Mouse (Mus musculus) hindbrain, postnatal 0 days (tissue): ENCODE data around the gene Cfap58. TPM values are rescaled to one million over a fixed set of nuclear protein-coding genes. Genes with fewer than 3 reads are reported as not detected.
A peak's percentile ranks its signal among the peaks of the same experiment; 100 is the strongest.

ENCODE experiments used
- ATAC-seq: fragments of 200-750 bp; cut with Nextera tagmentation; 2 replicates; pipeline ENCODE4 v1.8.0; 2017; ENCODE audit warnings: mild to moderate bottlenecking, moderate TSS enrichment, moderate library complexity
- DNase-seq: peaks from one replicate; pipeline ENCODE4 v3.0.0-alpha.2; 2015; ENCODE audit warnings: low spot score
- H3K27ac ChIP-seq: fragments of 300-500 bp; sonication (generic); 2 replicates; pipeline ENCODE4 v1.5.1; 2014; ENCODE audit warnings: mild to moderate bottlenecking
- H3K27me3 ChIP-seq: fragments of 300-500 bp; sonication (generic); 2 replicates; pipeline ENCODE4 v1.6.1; 2014; ENCODE audit warnings: low read length, mixed read lengths; ENCODE audit not compliant: insufficient read depth
- H3K36me3 ChIP-seq: fragments of 300-500 bp; sonication (generic); 2 replicates; pipeline ENCODE4 v1.6.1; 2014; ENCODE audit warnings: low read length, mixed read lengths; ENCODE audit not compliant: insufficient read depth
- H3K4me1 ChIP-seq: fragments of 300-500 bp; sonication (generic); 2 replicates; pipeline ENCODE4 v1.6.1; 2014; ENCODE audit warnings: antibody characterized with exemption, low read length, mixed read lengths; ENCODE audit not compliant: insufficient read depth
- H3K4me2 ChIP-seq: fragments of 300-500 bp; sonication (generic); 2 replicates; pipeline ENCODE4 v1.6.1; 2014; ENCODE audit warnings: low read depth, mild to moderate bottlenecking, low read length, moderate library complexity, mixed read lengths
- H3K4me3 ChIP-seq: fragments of 300-500 bp; sonication (generic); 2 replicates; pipeline ENCODE4 v1.5.1; 2014; ENCODE audit warnings: low read length
- H3K9ac ChIP-seq: fragments of 300-500 bp; sonication (generic); replicated peaks from 2 replicates; pipeline ENCODE4 v1.6.1; 2014; ENCODE audit warnings: mild to moderate bottlenecking, low read length, moderate library complexity, mixed read lengths
- H3K9me3 ChIP-seq: fragments of 300-500 bp; sonication (generic); 2 replicates; pipeline ENCODE4 v1.6.1; 2016; ENCODE audit warnings: low read length, mixed read lengths
- CTCF ChIP-seq: IDR thresholded peaks from 2 replicates; pipeline ENCODE4 v1.5.1; 2016; ENCODE audit warnings: antibody characterized with exemption, control low read depth, low read depth
- WGBS: fragments of 180-500 bp; shearing (Covaris S2); extraction: QIAGEN DNeasy Blood & Tissue Kit; methylation state at CpG from one replicate; pipeline ENCODE4 v1.1.7; 2014; 5-methylcytosine and 5-hydroxymethylcytosine counted together
- polyA plus RNA-seq: library from polyadenylated mRNA; unstranded; fragments of >200 nt; fragmentation: Nextera tagmentation; extraction: Ambion mirVana; gene quantifications from 2 replicates; pipeline ENCODE4 v1.2.1, GENCODE M21; 2015
- total RNA-seq: library from RNA; depleted of rRNA; stranded (reverse); fragments of >200 nt; gene quantifications from 2 replicates; pipeline ENCODE4 v1.2.3, GENCODE M21; 2014

The Cfap58 gene
- total and polyA plus RNA-seq, 2 experiments from 2014 or later = 0.26 to 0.68 TPM

GRCm38 (mm10) chr19:47907596-47907995 lies 29.9 kb upstream of the Cfap58 start:
- ATAC-seq = no peak
- H3K9ac ChIP-seq = no peak overlapping the region
- no peak overlapping the region for H3K27ac ChIP-seq
- H3K4me2 ChIP-seq = no peak overlapping the region
- DNase-seq = no peak
- no peaks in the 10 kb centered on the region for H3K27me3 ChIP-seq
- H3K9me3 ChIP-seq = no peaks in the 10 kb centered on the region
- WGBS = 92% methylated on average over 9 of the region's 9 CpGs
- peaks cover 7% of the 10 kb centered on the region; the same call in 1 of the 2 replicates for H3K4me1 ChIP-seq
- TF ChIP-seq CTCF = no peak
- H3K4me3 ChIP-seq = no peak overlapping the region
- H3K36me3 ChIP-seq = no peaks in the 10 kb centered on the region

GRCm38 (mm10) chr19:47908961-47909371 lies 28.5 kb upstream of the Cfap58 start:
- H3K27ac ChIP-seq = no peak overlapping the region
- no peak overlapping the region for H3K4me3 ChIP-seq
- no peak for TF ChIP-seq CTCF
- no peaks in the 10 kb centered on the region for H3K9me3 ChIP-seq
- H3K27me3 ChIP-seq = no peaks in the 10 kb centered on the region
- ATAC-seq (peak; percentile 54), DNase-seq (no peak)
- no peak overlapping the region for H3K9ac ChIP-seq
- H3K4me2 ChIP-seq = peak overlapping the region; percentile 44
- 24% methylated on average over 6 of the region's 6 CpGs for WGBS
- H3K36me3 ChIP-seq = no peaks in the 10 kb centered on the region
- no peaks in the 10 kb centered on the region for H3K4me1 ChIP-seq

GRCm38 (mm10) chr19:47909387-47910116 lies 27.9 kb upstream of the Cfap58 start:
- Histone ChIP-seq H3K27ac (peak overlapping the region; percentile 27), H3K27me3 (no peaks in the 10 kb centered on the region), H3K36me3 (no peaks in the 10 kb centered on the region), H3K9me3 (no peaks in the 10 kb centered on the region), H3K4me1 (no peaks in the 10 kb centered on the region), H3K4me2 (peak overlapping the region; percentile 44), H3K9ac (peak overlapping the region; percentile 36), H3K4me3 (peak overlapping the region; percentile 10; the same call in 1 of the 2 replicates)
- TF ChIP-seq CTCF = no peak
- 2% methylated on average over 10 of the region's 10 CpGs for WGBS
- peak; percentile 55 for DNase-seq
- peak; percentile 72 for ATAC-seq

- no peaks in the 10 kb centered on the region for H3K27me3 ChIP-seq
- no peak overlapping the region for H3K4me3 ChIP-seq
- no peaks in the 10 kb centered on the region for H3K9me3 ChIP-seq
- peak overlapping the region; percentile 44 for H3K4me2 ChIP-seq
- ATAC-seq (no peak), DNase-seq (no peak)
- no peaks in the 10 kb centered on the region for H3K36me3 ChIP-seq
- H3K27ac ChIP-seq = peak overlapping the region; percentile 45; the same call in 1 of the 2 replicates
- no peak for TF ChIP-seq CTCF
- 41% methylated on average over 4 of the region's 4 CpGs for WGBS
- no peaks in the 10 kb centered on the region for H3K4me1 ChIP-seq
- H3K9ac ChIP-seq = peak overlapping the region; percentile 36; the same call in 1 of the 2 replicates
Measured at GRCm38 (mm10) chr19:47910117-47910618, 27.3 kb upstream of the Cfap58 start.

- H3K36me3 ChIP-seq = no peaks in the 10 kb centered on the region
- H3K27me3 ChIP-seq = no peaks in the 10 kb centered on the region
- ATAC-seq (no peak), DNase-seq (no peak)
- no peak overlapping the region for H3K9ac ChIP-seq
- no peak overlapping the region for H3K4me3 ChIP-seq
- H3K9me3 ChIP-seq = no peaks in the 10 kb centered on the region
- TF ChIP-seq CTCF = no peak
- WGBS = 88% methylated on average over 4 of the region's 4 CpGs
- no peak overlapping the region for H3K4me2 ChIP-seq
- no peak overlapping the region for H3K27ac ChIP-seq
- no peaks in the 10 kb centered on the region for H3K4me1 ChIP-seq
Measured at GRCm38 (mm10) chr19:47910751-47911150, 26.7 kb upstream of the Cfap58 start.

- Histone ChIP-seq H3K9ac (no peak overlapping the region), H3K4me3 (no peak overlapping the region), H3K9me3 (no peaks in the 10 kb centered on the region), H3K27ac (no peak overlapping the region), H3K36me3 (no peaks in the 10 kb centered on the region), H3K4me2 (no peak overlapping the region), H3K4me1 (no peaks in the 10 kb centered on the region), H3K27me3 (no peaks in the 10 kb centered on the region)
- ATAC-seq = no peak
- 97% methylated on average over 7 of the region's 7 CpGs for WGBS
- no peak for TF ChIP-seq CTCF
- no peak for DNase-seq
Measured at GRCm38 (mm10) chr19:47913344-47913743, 24.1 kb upstream of the Cfap58 start.

- H3K27me3 ChIP-seq = no peaks in the 10 kb centered on the region
- no peaks in the 10 kb centered on the region for H3K9me3 ChIP-seq
- no peak overlapping the region for H3K9ac ChIP-seq
- no peak for DNase-seq
- H3K4me3 ChIP-seq = no peak overlapping the region
- ATAC-seq = no peak
- H3K36me3 ChIP-seq = no peaks in the 10 kb centered on the region
- no peak overlapping the region for H3K4me2 ChIP-seq
- H3K27ac ChIP-seq = no peak overlapping the region
- 93% methylated on average over 4 of the region's 4 CpGs for WGBS
- no peak for TF ChIP-seq CTCF
- H3K4me1 ChIP-seq = no peaks in the 10 kb centered on the region
Measured at GRCm38 (mm10) chr19:47914191-47914590, 23.3 kb upstream of the Cfap58 start.
